Mouse (Mus musculus): ENCODE results near the gene Gm12355. TPM values are rescaled to one million over a fixed set of nuclear protein-coding genes. Genes with fewer than 3 reads are reported as not detected.

Gene Gm12355
- polyA plus RNA-seq, 1 experiment from 2014 or later, result 1.2 TPM

DNA sequence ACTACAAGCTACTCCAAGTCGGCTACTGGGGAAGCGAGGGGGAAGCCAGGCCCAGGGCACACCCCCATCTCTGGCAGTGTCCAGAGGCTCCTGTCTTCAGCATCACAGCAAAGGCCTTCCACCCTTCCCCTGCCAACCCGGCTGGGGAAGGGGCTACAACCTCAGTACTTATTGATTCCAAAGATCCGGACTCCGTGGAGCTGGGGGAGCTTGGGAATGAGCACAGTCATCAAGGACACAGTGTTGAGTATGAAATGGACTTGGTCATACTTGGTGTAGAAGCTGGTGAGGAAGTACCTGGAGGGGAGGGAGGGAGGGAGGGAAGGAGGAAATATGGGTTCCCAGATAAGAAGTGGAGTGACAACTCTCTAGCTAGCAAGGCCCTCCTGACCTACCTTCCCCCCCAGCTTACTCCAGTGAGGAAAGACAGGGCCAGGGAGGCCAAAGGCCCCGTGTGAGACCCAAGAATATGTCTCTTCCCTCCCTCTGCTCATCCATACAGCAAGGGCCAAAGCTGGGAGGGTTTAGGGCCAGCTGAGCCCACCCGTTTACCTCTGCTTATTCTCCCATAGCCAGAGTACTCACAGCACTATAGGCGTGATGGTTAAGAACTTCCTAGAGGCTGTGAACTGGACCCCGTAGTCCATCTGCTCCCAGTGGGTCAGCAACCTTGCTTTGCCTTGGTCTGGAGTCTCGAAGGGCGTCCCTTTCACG lies 42.8 kb downstream of the Gm12355 start:
- Histone ChIP-seq H3K36me3 (ENCODE audit: insufficient read depth) (peaks cover 30% of the 10 kb centered on the region), H3K9ac (peak overlapping the region; percentile 20; the same call in 1 of the 2 replicates), H3K4me2 (peak overlapping the region; percentile 33; the same call in 1 of the 2 replicates), H3K9me3 (ENCODE audit: low read depth, low read length) (no peaks in the 10 kb centered on the region), H3K4me3 (ENCODE audit: low read depth, low read length) (no peak overlapping the region), H3K27ac (ENCODE audit: low read depth) (peak overlapping the region; percentile 48; the same call in 1 of the 2 replicates), H3K27me3 (ENCODE audit: insufficient read depth, low read length) (no peaks in the 10 kb centered on the region), H3K4me1 (ENCODE audit: insufficient read depth) (peaks cover 6% of the 10 kb centered on the region)
- DNase-seq, result no peak
- ATAC-seq (ENCODE audit: insufficient read depth), result no peak
- WGBS, result 80% methylated on average over 12 of the region's 12 CpGs
- TF ChIP-seq CTCF (IDR thresholded peaks at IDR 0.05; ENCODE audit: low read depth), result no peak

DNA sequence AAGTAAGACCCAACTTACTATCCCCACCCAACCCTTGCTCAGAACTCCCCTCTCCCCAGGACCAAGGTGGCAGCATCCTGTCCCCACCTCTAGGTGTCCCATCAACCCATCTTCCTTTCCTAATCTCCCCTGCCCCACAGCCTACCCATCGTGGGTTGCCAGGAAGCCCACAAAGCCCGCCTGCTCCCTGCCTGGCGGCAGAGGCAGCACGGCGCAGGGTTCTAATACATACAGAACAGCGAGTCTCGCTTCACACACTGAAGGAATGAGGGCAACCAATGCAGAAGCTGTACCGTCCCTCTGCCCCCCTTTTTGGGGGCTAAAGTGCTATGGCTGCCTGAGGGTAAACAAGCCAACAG lies 43.5 kb downstream of the Gm12355 start:
- H3K9ac ChIP-seq, result no peak overlapping the region
- H3K27ac ChIP-seq (ENCODE audit: low read depth), result no peak overlapping the region; the same call in 1 of the 2 replicates
- 85% methylated on average over 8 of the region's 8 CpGs for WGBS
- H3K4me3 ChIP-seq (ENCODE audit: low read depth, low read length), result no peak overlapping the region
- TF ChIP-seq CTCF (IDR thresholded peaks at IDR 0.05; ENCODE audit: low read depth), result no peak
- peaks cover 30% of the 10 kb centered on the region for H3K36me3 ChIP-seq (ENCODE audit: insufficient read depth)
- H3K4me2 ChIP-seq, result peak overlapping the region; percentile 33; the same call in 1 of the 2 replicates
- DNase-seq (no peak), ATAC-seq (ENCODE audit: insufficient read depth) (no peak)
- no peaks in the 10 kb centered on the region for H3K9me3 ChIP-seq (ENCODE audit: low read depth, low read length)
- 0 out of 2 replicates have a peak, but pooled peaks cover 3% of the 10 kb centered on the region for H3K4me1 ChIP-seq (ENCODE audit: insufficient read depth)
- H3K27me3 ChIP-seq (ENCODE audit: insufficient read depth, low read length), result no peaks in the 10 kb centered on the region

DNA sequence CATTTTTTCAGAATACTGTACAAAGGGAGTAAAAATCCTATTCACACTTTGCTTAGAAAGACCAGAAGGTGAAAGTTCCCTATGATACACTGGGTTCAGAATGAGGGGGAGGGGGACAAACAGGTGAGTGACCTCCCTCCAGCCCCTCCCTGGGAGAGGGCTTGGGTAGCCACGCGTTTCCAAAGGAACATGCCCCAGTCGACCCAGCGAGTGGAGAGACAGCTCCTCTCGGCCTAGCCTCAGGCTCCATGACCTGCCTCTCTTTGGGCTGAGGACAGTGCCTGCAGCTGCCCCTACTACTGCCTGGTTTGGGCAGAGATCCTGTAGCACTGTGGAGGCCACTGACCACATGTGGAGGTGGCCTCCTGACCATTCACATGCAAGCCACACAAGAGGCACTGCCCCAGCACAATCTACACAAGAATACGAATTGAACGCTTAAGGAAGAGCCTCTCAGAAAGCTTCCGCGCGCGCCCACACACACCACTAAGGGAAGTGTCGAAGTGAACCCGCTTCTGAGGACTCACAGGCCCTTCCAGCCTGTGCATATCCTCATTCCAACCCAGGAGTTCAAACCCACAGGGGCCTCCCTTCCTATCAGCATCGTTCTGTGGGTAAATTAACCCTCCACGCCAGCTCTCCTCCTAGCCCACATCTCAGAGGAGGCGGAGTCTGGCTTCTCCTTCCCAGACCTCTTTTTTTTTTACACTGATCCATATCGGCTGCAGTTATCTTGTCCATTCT lies 44.0 kb downstream of the Gm12355 start:
- Histone ChIP-seq H3K27me3 (ENCODE audit: insufficient read depth, low read length) (no peaks in the 10 kb centered on the region), H3K9ac (no peak overlapping the region), H3K9me3 (ENCODE audit: low read depth, low read length) (no peaks in the 10 kb centered on the region), H3K4me2 (0 out of 2 replicates have a peak overlapping the region, but pooled peaks have one; percentile 33), H3K4me1 (ENCODE audit: insufficient read depth) (0 out of 2 replicates have a peak, but pooled peaks cover 3% of the 10 kb centered on the region), H3K27ac (ENCODE audit: low read depth) (no peak overlapping the region), H3K36me3 (ENCODE audit: insufficient read depth) (peaks cover 30% of the 10 kb centered on the region), H3K4me3 (ENCODE audit: low read depth, low read length) (no peak overlapping the region)
- WGBS, result 69% methylated on average over 17 of the region's 17 CpGs
- DNase-seq (no peak), ATAC-seq (ENCODE audit: insufficient read depth) (no peak)
- TF ChIP-seq CTCF (IDR thresholded peaks at IDR 0.05; ENCODE audit: low read depth), result no peak

DNA sequence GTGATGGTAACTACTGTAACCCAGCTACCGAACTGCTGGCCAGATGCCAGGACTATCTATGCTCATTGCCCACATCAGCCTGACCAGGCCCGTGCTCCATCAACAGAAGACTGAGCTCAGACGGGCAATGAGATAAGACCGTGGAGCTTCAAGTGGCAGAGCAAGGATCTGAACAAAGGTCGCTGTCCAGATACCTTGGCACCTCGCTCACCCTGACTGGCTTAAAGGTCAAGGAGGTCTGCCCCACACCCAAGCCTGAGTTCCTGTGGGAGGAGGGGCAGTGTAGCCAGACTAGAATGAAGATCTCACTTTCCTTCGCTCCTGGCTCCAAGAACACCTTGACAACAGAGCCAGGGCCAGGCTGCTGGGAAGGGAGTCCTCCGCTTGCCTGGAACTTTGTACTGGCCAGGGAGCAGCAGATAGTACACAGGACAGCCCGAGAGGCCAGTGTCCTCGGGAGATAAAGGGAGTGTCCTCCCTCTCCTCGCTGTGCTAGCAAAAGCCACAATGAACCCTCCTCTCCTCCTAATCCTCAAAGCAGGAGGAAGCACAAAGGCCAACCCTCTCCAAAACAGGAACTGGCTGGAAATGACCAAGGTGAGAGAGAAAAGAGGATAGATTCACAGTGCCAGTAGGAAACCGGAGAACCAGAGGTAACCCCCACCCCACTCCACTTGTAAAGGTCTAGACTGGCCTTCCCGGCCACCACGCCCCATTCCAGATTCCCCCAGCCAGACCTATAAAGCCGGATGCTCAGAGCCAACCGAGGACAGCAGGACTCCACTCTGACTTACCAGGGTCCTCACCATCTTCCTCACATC lies 45.0 kb downstream of the Gm12355 start:
- Histone ChIP-seq H3K9me3 (ENCODE audit: low read depth, low read length) (no peaks in the 10 kb centered on the region), H3K27me3 (ENCODE audit: insufficient read depth, low read length) (no peaks in the 10 kb centered on the region), H3K4me3 (ENCODE audit: low read depth, low read length) (no peak overlapping the region), H3K9ac (no peak overlapping the region), H3K4me1 (ENCODE audit: insufficient read depth) (0 out of 2 replicates have a peak, but pooled peaks cover 2% of the 10 kb centered on the region), H3K36me3 (ENCODE audit: insufficient read depth) (peaks cover 30% of the 10 kb centered on the region), H3K4me2 (no peak overlapping the region), H3K27ac (ENCODE audit: low read depth) (peak overlapping the region; percentile 27; the same call in 1 of the 2 replicates)
- TF ChIP-seq CTCF (IDR thresholded peaks at IDR 0.05; ENCODE audit: low read depth), result no peak
- WGBS, result 60% methylated on average over 16 of the region's 16 CpGs
- peak; percentile 37 for DNase-seq
- ATAC-seq (ENCODE audit: insufficient read depth), result no peak; the same call in 1 of the 2 replicates

DNA sequence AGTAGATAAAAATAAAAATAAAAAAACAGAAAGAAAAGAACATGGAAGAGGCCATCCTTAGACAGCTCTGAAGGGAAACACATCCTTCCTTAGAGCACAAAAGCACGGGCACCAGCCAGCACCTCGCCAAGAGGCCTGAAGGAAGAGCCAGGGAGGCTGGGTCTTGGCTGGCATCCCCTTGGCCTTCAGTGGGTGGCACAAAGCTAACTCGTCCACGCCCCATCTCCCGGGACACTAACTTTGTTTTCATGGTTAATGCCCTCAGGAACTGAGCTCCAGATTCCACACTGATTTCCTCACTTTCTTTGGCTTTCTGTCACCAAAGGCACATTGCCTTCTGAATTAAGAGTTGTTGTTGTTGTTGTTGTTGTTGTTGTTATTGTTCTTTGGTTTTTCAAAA lies 47.7 kb downstream of the Gm12355 start:
- no peak overlapping the region for H3K4me3 ChIP-seq (ENCODE audit: low read depth, low read length)
- no peak for DNase-seq
- no peak for TF ChIP-seq CTCF (IDR thresholded peaks at IDR 0.05; ENCODE audit: low read depth)
- no peak overlapping the region for H3K27ac ChIP-seq (ENCODE audit: low read depth)
- WGBS, result 90% methylated on average over 5 of the region's 5 CpGs
- H3K4me2 ChIP-seq, result no peak overlapping the region
- H3K27me3 ChIP-seq (ENCODE audit: insufficient read depth, low read length), result no peaks in the 10 kb centered on the region
- no peaks in the 10 kb centered on the region for H3K4me1 ChIP-seq (ENCODE audit: insufficient read depth)
- H3K9ac ChIP-seq, result no peak overlapping the region
- peaks cover 18% of the 10 kb centered on the region for H3K36me3 ChIP-seq (ENCODE audit: insufficient read depth)
- no peaks in the 10 kb centered on the region for H3K9me3 ChIP-seq (ENCODE audit: low read depth, low read length)
- ATAC-seq (ENCODE audit: insufficient read depth), result no peak

Other genes starting within 250 kb of the Gm12355 start
- 3.8 TPM in 1 of 2 replicates, not detected in the other for gene Tcap, start 241.8 kb downstream of the Gm12355 start, polyA plus RNA-seq (2014; fragmentation: Nextera tagmentation; extraction: Ambion mirVana)
- gene Pnmt, start 239.2 kb downstream of the Gm12355 start, polyA plus RNA-seq (2014; fragmentation: Nextera tagmentation; extraction: Ambion mirVana), result not detected in 2 replicates
- 10.9 and 11.6 TPM in 2 replicates for gene Pgap3, start 225.2 kb downstream of the Gm12355 start, polyA plus RNA-seq (2014; fragmentation: Nextera tagmentation; extraction: Ambion mirVana)
- gene Erbb2, start 213.2 kb downstream of the Gm12355 start, polyA plus RNA-seq (2014; fragmentation: Nextera tagmentation; extraction: Ambion mirVana), result 42.7 and 46.5 TPM in 2 replicates
- 62.9 and 65.3 TPM in 2 replicates for gene Mien1, start 186.7 kb downstream of the Gm12355 start, polyA plus RNA-seq (2014; fragmentation: Nextera tagmentation; extraction: Ambion mirVana)
- gene Grb7, start 179.3 kb downstream of the Gm12355 start, polyA plus RNA-seq (2014; fragmentation: Nextera tagmentation; extraction: Ambion mirVana), result 39.4 and 43.0 TPM in 2 replicates
- 0.14 and 0.32 TPM in 2 replicates for gene Ikzf3, start 79.6 kb downstream of the Gm12355 start, polyA plus RNA-seq (2014; fragmentation: Nextera tagmentation; extraction: Ambion mirVana)
- 0.57 TPM in 1 of 2 replicates, not detected in the other for gene Zpbp2, start 74.6 kb downstream of the Gm12355 start, polyA plus RNA-seq (2014; fragmentation: Nextera tagmentation; extraction: Ambion mirVana)
- 6.6 and 6.9 TPM in 2 replicates for gene Ormdl3, start 38.3 kb downstream of the Gm12355 start, polyA plus RNA-seq (2014; fragmentation: Nextera tagmentation; extraction: Ambion mirVana)
- gene Lrrc3c, start 27.4 kb downstream of the Gm12355 start, polyA plus RNA-seq (2014; fragmentation: Nextera tagmentation; extraction: Ambion mirVana), result not detected in 2 replicates
- not detected in 2 replicates for gene Gsdma3, start 699 bp upstream of the Gm12355 start, polyA plus RNA-seq (2014; fragmentation: Nextera tagmentation; extraction: Ambion mirVana)
- not detected in 2 replicates for gene Gsdma2, start 21.1 kb upstream of the Gm12355 start, polyA plus RNA-seq (2014; fragmentation: Nextera tagmentation; extraction: Ambion mirVana)
- not detected in 2 replicates for gene Gsdma, start 38.7 kb upstream of the Gm12355 start, polyA plus RNA-seq (2014; fragmentation: Nextera tagmentation; extraction: Ambion mirVana)
- 152 and 169 TPM in 2 replicates for gene Psmd3, start 56.9 kb upstream of the Gm12355 start, polyA plus RNA-seq (2014; fragmentation: Nextera tagmentation; extraction: Ambion mirVana)
- gene Csf3, start 75.6 kb upstream of the Gm12355 start, polyA plus RNA-seq (2014; fragmentation: Nextera tagmentation; extraction: Ambion mirVana), result not detected in 2 replicates
- 53.0 and 53.5 TPM in 2 replicates for gene Med24, start 103.8 kb upstream of the Gm12355 start, polyA plus RNA-seq (2014; fragmentation: Nextera tagmentation; extraction: Ambion mirVana)
- gene Thra, start 115.0 kb upstream of the Gm12355 start, polyA plus RNA-seq (2014; fragmentation: Nextera tagmentation; extraction: Ambion mirVana), result 46.8 and 47.1 TPM in 2 replicates
- gene Nr1d1, start 149.7 kb upstream of the Gm12355 start, polyA plus RNA-seq (2014; fragmentation: Nextera tagmentation; extraction: Ambion mirVana), result 1.4 and 1.7 TPM in 2 replicates
- 16.2 and 16.3 TPM in 2 replicates for gene Msl1, start 169.9 kb upstream of the Gm12355 start, polyA plus RNA-seq (2014; fragmentation: Nextera tagmentation; extraction: Ambion mirVana)
- gene Casc3, start 179.2 kb upstream of the Gm12355 start, polyA plus RNA-seq (2014; fragmentation: Nextera tagmentation; extraction: Ambion mirVana), result 41.0 and 42.8 TPM in 2 replicates
- 1.5 and 2.1 TPM in 2 replicates for gene Rapgefl1, start 211.1 kb upstream of the Gm12355 start, polyA plus RNA-seq (2014; fragmentation: Nextera tagmentation; extraction: Ambion mirVana)
- 4.7 and 5.7 TPM in 2 replicates for gene Wipf2, start 238.0 kb upstream of the Gm12355 start, polyA plus RNA-seq (2014; fragmentation: Nextera tagmentation; extraction: Ambion mirVana)